Mouse (Mus musculus): ENCODE results near the gene Cldn15. TPM values are rescaled to one million over a fixed set of nuclear protein-coding genes. Genes with fewer than 3 reads are reported as not detected.

Cldn15 gene
- polyA plus RNA-seq (2015; fragmentation: Nextera tagmentation; extraction: Ambion mirVana) = 6.7 and 7.1 TPM in 2 replicates

DNA sequence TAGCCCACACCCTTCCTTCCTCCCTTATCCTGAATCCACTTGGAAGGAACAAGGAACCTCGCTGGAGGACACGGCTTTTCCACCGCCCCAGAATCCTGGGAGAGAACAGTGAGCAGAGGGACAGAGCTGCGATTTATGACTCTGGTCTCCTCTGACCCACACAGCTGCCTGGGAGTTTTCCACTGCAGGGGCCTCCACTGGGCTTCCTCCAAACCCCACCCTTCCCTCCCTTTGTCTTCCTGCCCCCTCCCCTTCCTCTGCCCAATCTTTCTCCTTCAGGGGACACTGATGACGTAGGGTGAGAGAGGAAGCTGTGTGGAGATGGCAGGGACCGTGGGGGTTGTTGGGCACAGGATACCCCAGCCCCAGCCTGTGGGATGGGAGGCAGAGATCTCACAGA lies at the start of gene Cldn15:
Gene Cldn15, plus strand, starts transcription at position 286 of the 400 bp plus-strand sequence.
- peak within 1 kb of the TSS; percentile 80 for H3K27ac ChIP-seq (ENCODE audit: low read length)

DNA sequence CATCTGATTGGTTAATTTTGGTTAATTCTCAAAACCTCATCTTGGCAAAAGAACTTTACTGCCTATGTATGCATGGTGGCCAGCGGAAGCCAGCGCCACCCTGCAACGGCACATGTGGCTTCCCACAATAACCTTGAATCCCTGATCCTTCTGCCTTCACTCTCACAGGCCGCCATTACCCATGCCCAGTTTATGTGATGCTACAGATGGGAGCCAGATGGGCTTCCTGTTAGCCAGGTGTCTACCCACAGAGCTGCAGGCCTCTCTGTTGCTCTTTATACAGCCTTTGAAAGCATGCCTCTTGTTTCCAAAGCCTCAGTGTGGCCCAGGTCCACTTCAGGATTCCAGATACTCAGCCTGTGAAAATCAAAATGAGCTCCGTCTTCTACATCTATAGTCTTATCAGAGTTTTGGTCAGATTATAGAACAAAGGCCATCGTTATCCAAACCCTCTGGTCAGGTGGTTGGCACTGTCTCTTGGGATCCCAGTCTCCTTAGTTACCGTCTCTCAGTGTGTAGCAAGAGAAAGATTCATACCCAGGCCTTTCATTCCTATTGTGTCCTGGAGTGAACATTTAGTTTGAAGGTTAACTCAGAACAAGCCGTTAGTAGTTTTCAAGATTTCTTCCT lies 48.7 kb upstream of the Cldn15 start:
- 95% methylated on average over 8 of the region's 8 CpGs for WGBS
- H3K27me3 ChIP-seq (ENCODE audit: control insufficient read depth, insufficient read depth, low read length) = no peaks in the 10 kb centered on the region
- peaks cover 5% of the 10 kb centered on the region for H3K4me1 ChIP-seq (ENCODE audit: control insufficient read depth, insufficient read depth, low read length)
- H3K9me3 ChIP-seq (replicated peaks; ENCODE audit: control insufficient read depth, low read length) = no peaks in the 10 kb centered on the region
- no peaks in the 10 kb centered on the region for H3K36me3 ChIP-seq (ENCODE audit: control insufficient read depth, insufficient read depth)
- H3K4me2 ChIP-seq (ENCODE audit: low read depth, low read length) = no peak overlapping the region
- no peak overlapping the region for H3K27ac ChIP-seq (ENCODE audit: low read length)
- ATAC-seq (replicated peaks; ENCODE audit: extremely low read depth, insufficient read depth, low FRiP score) = no peak
- no peak overlapping the region for H3K4me3 ChIP-seq (ENCODE audit: low read length)
- H3K9ac ChIP-seq (ENCODE audit: low read length) = no peak overlapping the region

More for the DNA sequence above, at the start of gene Cldn15:
- peak within 1 kb of the TSS; percentile 10; the same call in 1 of the 2 replicates for H3K9ac ChIP-seq (ENCODE audit: low read length)
- no peak; the same call in 1 of the 2 replicates for ATAC-seq (replicated peaks; ENCODE audit: extremely low read depth, insufficient read depth, low FRiP score)
- peaks cover 19% of the 10 kb centered on the region; the same call in 1 of the 2 replicates for H3K36me3 ChIP-seq (ENCODE audit: control insufficient read depth, insufficient read depth)
- no peaks in the 10 kb centered on the region for H3K27me3 ChIP-seq (ENCODE audit: control insufficient read depth, insufficient read depth, low read length)
- H3K4me2 ChIP-seq (ENCODE audit: low read depth, low read length) = peak within 1 kb of the TSS; percentile 9; the same call in 1 of the 2 replicates
- 45% methylated on average over 6 of the region's 6 CpGs for WGBS
- no peak within 1 kb of the TSS for H3K4me3 ChIP-seq (ENCODE audit: low read length)
- peaks cover 28% of the 10 kb centered on the region for H3K4me1 ChIP-seq (ENCODE audit: control insufficient read depth, insufficient read depth, low read length)
- no peaks in the 10 kb centered on the region for H3K9me3 ChIP-seq (replicated peaks; ENCODE audit: control insufficient read depth, low read length)

- 2% methylated on average over 38 of the region's 38 CpGs for WGBS
- H3K4me3 ChIP-seq (ENCODE audit: low read length) = peak overlapping the region; percentile 71
- peak; percentile 83 for ATAC-seq (replicated peaks; ENCODE audit: extremely low read depth, insufficient read depth, low FRiP score)
- no peaks in the 10 kb centered on the region for H3K27me3 ChIP-seq (ENCODE audit: control insufficient read depth, insufficient read depth, low read length)
- peaks cover 5% of the 10 kb centered on the region for H3K4me1 ChIP-seq (ENCODE audit: control insufficient read depth, insufficient read depth, low read length)
- H3K9ac ChIP-seq (ENCODE audit: low read length) = peak overlapping the region; percentile 79
- H3K27ac ChIP-seq (ENCODE audit: low read length) = no peak overlapping the region
- H3K9me3 ChIP-seq (replicated peaks; ENCODE audit: control insufficient read depth, low read length) = no peaks in the 10 kb centered on the region
- peak overlapping the region; percentile 95 for H3K4me2 ChIP-seq (ENCODE audit: low read depth, low read length)
- no peaks in the 10 kb centered on the region for H3K36me3 ChIP-seq (ENCODE audit: control insufficient read depth, insufficient read depth)
These were observed 47.6 kb upstream of the Cldn15 start for GRCm38 (mm10) chr5:136918655-136919472.

DNA sequence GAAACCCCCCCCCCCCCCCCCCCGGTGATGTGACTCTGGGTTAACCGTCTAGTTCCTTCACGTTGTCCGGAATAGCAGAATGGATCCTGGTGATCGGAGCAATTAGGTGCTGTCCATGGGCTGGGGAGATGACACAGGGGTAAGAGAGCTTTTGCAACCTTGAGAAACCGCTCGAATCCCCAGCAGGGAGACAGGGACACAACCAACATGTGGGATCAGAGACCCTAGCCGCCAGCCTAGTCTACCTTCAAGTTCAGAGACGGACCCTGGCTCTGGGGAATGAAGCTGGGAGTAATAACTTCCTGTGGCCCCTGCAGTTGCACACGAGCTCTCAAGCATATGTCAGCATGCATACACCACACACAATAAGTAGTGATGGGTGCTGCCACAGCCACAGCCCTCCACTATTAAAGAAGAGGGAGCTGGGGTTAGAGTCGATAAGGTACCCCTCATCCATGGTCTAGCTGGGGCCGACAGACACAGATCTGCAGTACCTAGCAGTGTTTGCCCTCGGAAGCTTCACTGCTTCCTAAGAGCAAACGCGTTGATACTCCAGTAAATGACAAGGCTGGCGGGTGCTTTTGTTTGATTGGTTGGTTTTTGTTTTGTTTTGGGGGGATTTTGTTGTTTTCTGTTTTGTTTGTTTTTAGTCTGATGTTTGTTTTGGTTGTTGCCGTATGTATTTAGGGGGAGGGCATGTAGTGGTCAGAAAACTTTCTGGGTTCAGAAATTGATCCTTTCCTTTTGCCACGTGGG lies 46.7 kb upstream of the Cldn15 start:
- H3K4me3 ChIP-seq (ENCODE audit: low read length) = peak overlapping the region; percentile 71
- H3K36me3 ChIP-seq (ENCODE audit: control insufficient read depth, insufficient read depth) = no peaks in the 10 kb centered on the region
- WGBS = 20% methylated on average over 16 of the region's 18 CpGs
- H3K9ac ChIP-seq (ENCODE audit: low read length) = peak overlapping the region; percentile 79
- H3K4me1 ChIP-seq (ENCODE audit: control insufficient read depth, insufficient read depth, low read length) = peaks cover 5% of the 10 kb centered on the region
- H3K27me3 ChIP-seq (ENCODE audit: control insufficient read depth, insufficient read depth, low read length) = no peaks in the 10 kb centered on the region
- H3K27ac ChIP-seq (ENCODE audit: low read length) = no peak overlapping the region
- peak overlapping the region; percentile 95 for H3K4me2 ChIP-seq (ENCODE audit: low read depth, low read length)
- H3K9me3 ChIP-seq (replicated peaks; ENCODE audit: control insufficient read depth, low read length) = no peaks in the 10 kb centered on the region
- ATAC-seq (replicated peaks; ENCODE audit: extremely low read depth, insufficient read depth, low FRiP score) = no peak

DNA sequence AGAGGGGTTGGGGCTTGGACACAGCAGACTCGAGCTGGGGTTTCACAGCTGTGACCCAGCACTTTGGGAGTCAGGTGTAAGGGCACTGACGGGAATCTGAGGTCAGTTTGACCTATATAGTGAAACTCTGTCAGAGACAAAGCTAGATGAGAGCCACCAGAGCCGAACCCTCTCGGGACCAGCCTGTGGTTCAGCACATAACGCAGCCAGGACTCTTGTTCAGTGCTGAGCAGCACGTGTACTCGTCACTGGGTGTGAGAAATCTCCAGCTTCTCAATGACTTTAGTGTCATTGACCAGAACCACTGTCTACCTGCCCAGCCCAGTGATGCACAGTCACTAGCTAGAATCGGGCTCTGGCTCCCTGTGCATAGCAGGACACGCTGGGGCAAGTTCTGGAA lies 43.6 kb upstream of the Cldn15 start:
- Histone ChIP-seq H3K4me1 (ENCODE audit: control insufficient read depth, insufficient read depth, low read length) (peaks cover 5% of the 10 kb centered on the region), H3K27ac (ENCODE audit: low read length) (no peak overlapping the region), H3K4me2 (ENCODE audit: low read depth, low read length) (no peak overlapping the region), H3K4me3 (ENCODE audit: low read length) (no peak overlapping the region), H3K27me3 (ENCODE audit: control insufficient read depth, insufficient read depth, low read length) (no peaks in the 10 kb centered on the region), H3K9ac (ENCODE audit: low read length) (no peak overlapping the region), H3K36me3 (ENCODE audit: control insufficient read depth, insufficient read depth) (0 out of 2 replicates have a peak, but pooled peaks cover 6% of the 10 kb centered on the region), H3K9me3 (replicated peaks; ENCODE audit: control insufficient read depth, low read length) (no peaks in the 10 kb centered on the region)
- 82% methylated on average over 9 of the region's 9 CpGs for WGBS
- no peak for ATAC-seq (replicated peaks; ENCODE audit: extremely low read depth, insufficient read depth, low FRiP score)

DNA sequence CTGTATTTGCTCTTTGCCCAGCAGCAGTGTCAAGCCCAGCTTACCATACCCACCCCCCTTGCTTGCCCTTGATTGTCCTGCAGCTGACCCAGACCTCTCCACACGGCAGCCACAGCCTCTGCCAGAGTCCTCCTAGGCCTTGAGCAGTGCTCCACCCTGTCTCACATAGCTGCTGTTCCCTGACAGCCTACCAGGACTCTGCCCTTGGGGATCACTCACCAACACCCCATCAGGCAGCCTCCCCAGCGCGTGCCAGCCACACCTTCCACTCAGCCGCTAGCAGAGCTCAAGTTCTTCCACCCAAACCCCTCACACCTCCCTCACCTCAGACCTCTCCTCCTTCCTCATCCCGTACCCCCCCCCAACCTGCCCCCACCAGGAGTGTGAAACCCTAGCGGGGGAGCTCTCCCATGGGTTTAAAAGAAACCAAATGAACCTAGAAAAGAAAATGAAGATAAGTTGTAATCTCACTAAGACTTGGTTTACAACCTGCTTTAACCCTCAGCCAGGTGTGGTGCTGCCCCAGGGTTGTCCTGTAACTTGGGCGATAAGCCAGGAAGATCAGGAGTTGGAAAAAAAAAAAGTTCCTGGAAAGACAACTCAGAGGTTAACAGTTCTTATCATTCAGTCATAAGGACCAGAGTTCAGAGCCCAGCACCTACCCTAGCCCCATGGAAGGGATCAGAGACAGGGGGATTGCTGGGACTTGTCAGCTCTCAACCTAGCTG lies 42.5 kb upstream of the Cldn15 start:
- WGBS = 45% methylated on average over 7 of the region's 7 CpGs
- peaks cover 5% of the 10 kb centered on the region for H3K4me1 ChIP-seq (ENCODE audit: control insufficient read depth, insufficient read depth, low read length)
- no peak overlapping the region for H3K27ac ChIP-seq (ENCODE audit: low read length)
- no peaks in the 10 kb centered on the region for H3K27me3 ChIP-seq (ENCODE audit: control insufficient read depth, insufficient read depth, low read length)
- ATAC-seq (replicated peaks; ENCODE audit: extremely low read depth, insufficient read depth, low FRiP score) = no peak
- no peaks in the 10 kb centered on the region for H3K9me3 ChIP-seq (replicated peaks; ENCODE audit: control insufficient read depth, low read length)
- no peak overlapping the region for H3K9ac ChIP-seq (ENCODE audit: low read length)
- H3K4me3 ChIP-seq (ENCODE audit: low read length) = no peak overlapping the region
- H3K4me2 ChIP-seq (ENCODE audit: low read depth, low read length) = no peak overlapping the region
- H3K36me3 ChIP-seq (ENCODE audit: control insufficient read depth, insufficient read depth) = 0 out of 2 replicates have a peak, but pooled peaks cover 6% of the 10 kb centered on the region

DNA sequence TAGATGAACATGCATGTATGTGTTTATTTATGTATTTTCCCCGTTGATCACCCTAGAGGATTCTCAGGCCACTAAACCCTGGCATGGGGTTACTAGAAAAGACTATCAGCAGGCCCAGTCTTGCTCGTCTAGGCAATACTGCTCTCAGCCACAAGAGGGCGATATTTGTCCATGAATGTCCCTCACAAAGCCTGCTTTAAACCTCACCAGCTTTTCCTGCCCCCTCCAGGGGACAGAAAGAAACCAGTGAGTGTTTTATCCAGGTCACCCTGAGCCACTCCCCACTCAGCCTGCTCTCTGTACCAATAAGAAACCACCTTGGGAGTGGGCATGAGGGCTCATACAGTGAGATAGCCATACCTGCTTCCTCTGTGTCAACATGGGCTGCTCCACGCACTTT lies 37.3 kb upstream of the Cldn15 start:
- WGBS = 22% methylated on average over 4 of the region's 4 CpGs
- Histone ChIP-seq H3K4me2 (ENCODE audit: low read depth, low read length) (no peak overlapping the region), H3K9ac (ENCODE audit: low read length) (0 out of 2 replicates have a peak overlapping the region, but pooled peaks have one; percentile 43), H3K4me1 (ENCODE audit: control insufficient read depth, insufficient read depth, low read length) (no peaks in the 10 kb centered on the region), H3K4me3 (ENCODE audit: low read length) (no peak overlapping the region), H3K36me3 (ENCODE audit: control insufficient read depth, insufficient read depth) (0 out of 2 replicates have a peak, but pooled peaks cover 6% of the 10 kb centered on the region), H3K9me3 (replicated peaks; ENCODE audit: control insufficient read depth, low read length) (no peaks in the 10 kb centered on the region), H3K27me3 (ENCODE audit: control insufficient read depth, insufficient read depth, low read length) (no peaks in the 10 kb centered on the region), H3K27ac (ENCODE audit: low read length) (no peak overlapping the region)
- peak; percentile 54; the same call in 1 of the 2 replicates for ATAC-seq (replicated peaks; ENCODE audit: extremely low read depth, insufficient read depth, low FRiP score)

GRCm38 (mm10) chr5:136931896-136932295 lies 34.5 kb upstream of the Cldn15 start:
- ATAC-seq (replicated peaks; ENCODE audit: extremely low read depth, insufficient read depth, low FRiP score) = no peak
- WGBS = 82% methylated on average over 14 of the region's 14 CpGs
- no peaks in the 10 kb centered on the region for H3K36me3 ChIP-seq (ENCODE audit: control insufficient read depth, insufficient read depth)

More at GRCm38 (mm10) chr5:136931896-136932295, 34.5 kb upstream of the Cldn15 start:
- Histone ChIP-seq H3K9ac (ENCODE audit: low read length) (no peak overlapping the region), H3K4me1 (ENCODE audit: control insufficient read depth, insufficient read depth, low read length) (no peaks in the 10 kb centered on the region), H3K27ac (ENCODE audit: low read length) (no peak overlapping the region), H3K4me2 (ENCODE audit: low read depth, low read length) (no peak overlapping the region), H3K4me3 (ENCODE audit: low read length) (no peak overlapping the region), H3K9me3 (replicated peaks; ENCODE audit: control insufficient read depth, low read length) (no peaks in the 10 kb centered on the region), H3K27me3 (ENCODE audit: control insufficient read depth, insufficient read depth, low read length) (no peaks in the 10 kb centered on the region)
